Mouse (Mus musculus) heart, adult 11 months (tissue): ENCODE measurements around the gene Gm20708.
"Not testable (repeated sequence)": the region's sequence is repeated elsewhere in the genome, so short reads cannot be mapped to it uniquely, and the experiment has no call there.

ENCODE experiments used
- DNase-seq: peaks from one replicate; pipeline ENCODE4 v3.0.0; 2022

Gene Gm20708

DNA sequence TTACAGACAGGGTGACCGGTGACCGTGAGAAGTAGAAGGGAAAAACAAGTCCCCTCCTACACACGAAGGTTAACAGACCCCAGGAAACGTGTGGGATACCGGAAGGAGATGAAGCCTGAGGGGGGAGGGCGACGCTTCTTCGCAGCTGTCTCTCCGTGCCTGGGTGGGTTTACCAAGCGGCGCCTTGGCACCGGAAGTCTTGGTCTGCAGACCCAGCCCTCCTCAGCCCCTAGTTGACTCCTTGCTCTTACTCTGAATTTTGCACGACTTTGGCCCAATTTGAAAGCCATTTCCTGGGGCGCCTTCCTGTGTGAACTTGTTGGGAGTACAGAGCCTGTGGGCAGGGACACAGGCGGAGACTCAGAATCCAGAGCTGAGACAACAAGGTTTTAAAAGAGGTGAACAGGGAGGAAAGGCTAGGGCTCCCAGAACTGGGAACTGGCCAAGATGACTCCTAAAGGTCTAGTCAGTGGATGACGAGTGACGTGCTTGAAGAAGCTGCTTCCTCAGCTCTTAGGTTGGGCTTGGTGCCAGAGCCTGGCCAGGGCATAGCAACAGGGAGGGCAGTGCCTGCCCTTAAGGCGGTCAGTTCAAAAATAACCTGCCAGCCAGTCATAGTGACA lies 28.2 kb upstream of the Gm20708 start:
- DNase-seq = peak; percentile 98

DNA sequence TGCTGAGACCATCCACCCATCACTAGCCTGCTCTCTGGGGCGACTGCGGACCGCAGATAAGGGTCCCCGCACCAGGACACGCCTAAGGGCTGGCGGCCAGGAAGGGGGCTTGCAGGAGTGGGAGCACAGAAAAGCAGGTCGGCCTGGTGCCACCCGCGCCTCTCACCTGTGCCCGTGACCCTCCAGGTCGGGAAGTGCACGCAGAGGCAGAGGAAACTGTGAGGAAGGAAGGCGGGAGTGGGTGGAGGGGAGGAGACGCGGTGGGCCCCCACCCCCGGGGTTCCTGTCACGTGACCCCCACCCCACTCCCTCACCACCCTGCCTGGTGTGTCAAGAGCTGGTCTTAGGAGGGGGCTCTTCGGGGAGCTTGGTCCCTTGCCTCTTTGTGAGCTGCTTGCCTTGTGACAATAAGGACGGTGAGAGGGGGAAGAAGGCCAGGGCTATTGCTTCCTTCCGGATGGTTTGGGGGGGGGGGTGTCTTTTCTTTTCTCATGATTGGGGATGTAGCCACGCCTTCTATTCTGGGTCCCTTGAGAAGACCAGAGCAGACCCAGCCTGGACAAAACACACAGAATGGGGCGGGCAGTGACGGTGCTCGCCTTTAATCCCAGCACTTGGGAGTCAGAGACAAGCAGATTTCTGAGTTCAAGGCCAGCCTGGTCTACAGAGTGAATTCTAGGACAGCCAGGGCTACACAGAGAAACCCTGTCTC lies 27.3 kb upstream of the Gm20708 start, which contains the start of the genes Tmc8 and Tmc6:
Tmc8 (plus strand) TSS at position 84 of the 712 bp plus-strand sequence.
Tmc6 (minus strand) TSS at position 206 of the 712 bp plus-strand sequence.
- peak; percentile 99 for DNase-seq

DNA sequence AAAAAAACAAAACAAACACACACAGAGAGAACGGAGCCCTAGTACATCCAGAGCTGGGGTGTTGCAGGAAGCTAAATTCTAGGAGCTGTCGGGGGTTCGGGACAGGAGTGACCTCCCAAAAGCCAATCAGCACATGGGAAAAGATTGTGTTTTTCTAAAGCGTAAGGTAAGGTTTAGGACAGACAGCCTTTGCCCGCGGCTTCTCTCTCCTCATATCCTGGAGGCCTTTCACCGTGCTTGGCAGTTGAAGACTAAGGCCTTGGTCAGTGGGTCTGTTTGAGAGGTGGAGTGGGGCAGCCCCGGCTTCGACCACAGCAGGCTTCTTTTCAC lies 26.8 kb upstream of the Gm20708 start:
- no peak for DNase-seq

DNA sequence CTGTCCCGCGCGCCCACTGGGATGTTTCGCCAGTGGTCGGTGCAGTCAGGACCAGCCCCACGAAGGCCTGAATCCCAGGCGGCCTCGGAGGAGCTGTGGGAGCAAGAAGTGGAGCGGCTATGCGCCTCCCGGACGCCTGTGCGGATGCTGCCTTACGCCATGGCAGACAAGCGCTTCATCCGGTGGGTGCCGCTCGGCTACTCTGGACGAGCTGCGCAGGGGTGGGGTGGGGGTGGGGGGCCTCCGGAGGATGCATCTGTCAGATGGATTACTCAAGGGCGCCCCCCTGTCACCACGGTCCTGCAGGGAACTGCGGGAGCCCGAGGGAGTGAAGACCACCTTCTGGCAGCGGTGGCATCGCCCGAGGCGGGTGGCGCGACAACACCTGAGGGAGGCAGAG lies 26.4 kb upstream of the Gm20708 start:
- peak; percentile 97 for DNase-seq

DNA sequence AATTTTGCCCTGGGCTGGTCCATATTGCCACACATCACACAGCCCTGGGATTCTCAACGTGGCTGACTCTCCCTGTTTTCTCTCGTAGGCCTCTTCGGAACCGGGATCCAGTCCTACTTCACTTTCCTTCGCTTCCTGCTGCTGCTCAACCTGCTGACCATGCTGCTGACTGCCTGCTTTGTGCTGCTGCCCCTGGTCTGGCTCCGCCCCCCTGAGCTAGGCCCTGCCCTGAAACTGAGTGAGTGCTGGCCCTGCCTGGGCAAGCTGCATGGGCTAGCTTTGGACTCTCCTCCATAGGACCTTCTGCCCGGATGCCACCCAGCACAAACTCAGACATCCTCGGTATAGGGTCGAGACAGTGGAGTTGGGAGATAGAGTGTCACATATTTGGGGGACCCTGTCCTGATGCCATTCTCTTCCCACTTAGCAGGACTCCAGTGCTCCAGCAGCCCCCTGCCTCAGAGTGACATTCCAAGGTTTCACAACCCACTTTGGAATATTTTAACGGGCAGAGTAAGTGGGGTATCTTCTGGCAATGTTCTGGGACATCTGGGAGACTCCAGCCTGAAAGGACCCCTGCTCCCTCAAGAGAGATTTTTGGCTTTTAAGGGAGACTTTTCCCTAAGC lies 25.7 kb upstream of the Gm20708 start:
- DNase-seq = peak; percentile 97

DNA sequence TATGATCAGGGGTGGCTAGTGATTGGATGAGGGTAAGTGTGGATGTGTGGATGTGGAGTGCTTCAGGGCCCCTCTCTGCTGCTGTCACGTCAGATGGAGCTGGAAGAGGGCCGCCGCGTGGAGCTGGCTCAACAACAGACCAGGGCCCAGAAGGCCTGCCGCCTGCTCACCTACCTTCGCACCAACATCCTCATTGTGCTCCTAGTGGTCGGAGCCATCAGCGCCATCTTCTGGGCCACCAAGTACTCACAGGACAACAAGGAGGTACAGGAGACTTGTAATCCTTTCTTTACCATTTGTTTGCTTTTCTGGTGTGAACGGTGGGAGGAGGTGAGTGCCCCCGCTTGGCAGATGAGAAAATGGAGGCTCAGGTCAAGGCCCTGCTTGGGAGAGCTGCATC lies 23.2 kb upstream of the Gm20708 start:
- peak; percentile 95 for DNase-seq

DNA sequence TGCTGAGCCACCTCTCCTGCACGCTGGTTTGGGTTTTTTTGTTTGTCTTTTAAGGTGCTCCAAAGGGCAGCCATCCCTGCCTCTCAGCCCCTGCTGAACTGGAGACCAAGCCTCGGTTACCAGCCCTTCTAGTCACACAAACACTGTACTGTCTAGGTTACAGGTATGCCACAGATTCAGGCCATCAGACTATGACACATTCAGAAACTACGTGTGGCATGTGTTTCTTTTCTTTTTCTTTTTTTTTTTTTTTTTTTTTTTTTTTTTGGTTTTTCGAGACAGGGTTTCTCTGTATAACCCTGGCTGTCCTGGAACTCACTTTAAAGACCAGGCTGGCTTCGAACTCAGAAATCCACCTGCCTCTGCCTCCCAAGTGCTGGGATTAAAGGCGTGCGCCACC lies 21.0 kb upstream of the Gm20708 start:
- not testable (repeated sequence) for DNase-seq

DNA sequence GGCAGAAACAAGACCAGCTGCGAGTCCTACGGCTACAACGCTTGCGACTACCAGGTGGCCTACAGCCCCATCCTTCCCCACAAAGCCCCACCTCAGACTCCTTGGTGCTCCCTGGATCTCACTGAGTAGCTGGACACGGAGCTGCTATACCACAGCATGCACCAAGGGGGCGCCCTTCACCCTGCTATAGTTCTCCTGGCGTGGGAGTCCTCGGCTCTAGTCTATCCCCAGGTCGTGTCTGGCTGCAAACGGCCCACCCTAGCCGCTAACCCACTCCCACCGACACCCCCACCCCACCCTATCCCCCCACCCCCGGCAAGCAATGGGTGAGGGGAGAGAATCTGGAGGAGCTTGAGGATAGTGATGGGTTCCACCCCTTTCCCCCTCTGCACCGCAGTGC lies 19.2 kb upstream of the Gm20708 start:
- DNase-seq = peak; percentile 96

DNA sequence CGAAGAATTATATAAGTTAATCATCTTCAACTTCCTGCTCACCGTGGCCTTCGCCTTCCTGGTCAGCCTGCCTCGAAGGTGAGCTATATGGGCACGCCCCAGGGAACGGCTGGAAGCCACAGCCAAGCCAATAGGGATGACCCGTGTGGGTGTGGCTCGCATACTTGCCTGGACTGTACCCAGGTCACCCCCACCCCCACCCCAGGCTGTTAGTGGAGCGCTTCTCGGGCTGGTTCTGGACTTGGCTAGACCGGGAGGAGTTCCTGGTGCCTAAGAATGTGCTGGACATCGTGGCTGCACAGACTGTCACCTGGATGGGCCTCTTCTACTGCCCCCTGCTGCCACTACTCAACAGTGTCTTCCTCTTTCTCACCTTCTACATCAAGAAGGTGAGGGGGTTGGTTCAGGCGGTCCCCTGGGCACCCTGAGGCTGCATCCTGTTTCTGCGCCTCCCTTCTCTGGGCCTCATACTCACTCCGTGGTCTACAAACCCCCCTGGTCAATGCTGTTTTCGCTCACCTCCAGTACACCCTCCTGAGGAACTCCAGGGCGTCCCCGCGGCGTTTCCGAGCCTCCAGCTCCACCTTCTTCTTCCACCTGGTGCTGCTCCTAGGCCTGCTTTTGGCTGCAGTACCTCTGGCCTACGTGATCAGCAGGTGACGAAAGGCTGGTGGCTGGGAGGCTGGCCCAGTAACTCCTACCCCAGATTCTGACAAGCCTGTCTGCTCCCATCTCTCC lies 18.6 kb upstream of the Gm20708 start:
- DNase-seq = peak; percentile 93

DNA sequence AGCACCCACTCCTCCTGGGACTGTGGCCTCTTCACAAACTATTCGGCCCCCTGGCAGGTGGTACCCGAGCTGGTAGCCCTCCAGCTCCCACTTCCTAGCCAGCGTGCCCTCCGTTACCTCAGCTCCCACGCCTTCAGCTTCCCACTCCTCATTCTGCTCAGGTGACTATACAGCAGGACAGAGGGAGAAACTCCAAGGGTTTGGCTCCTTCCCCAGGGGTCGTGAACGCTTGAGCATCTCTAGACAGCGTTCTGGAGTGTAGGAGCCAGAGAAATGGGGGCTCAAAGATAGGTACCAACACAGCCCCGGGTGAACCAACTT lies 18.1 kb upstream of the Gm20708 start:
- peak; percentile 90 for DNase-seq

DNA sequence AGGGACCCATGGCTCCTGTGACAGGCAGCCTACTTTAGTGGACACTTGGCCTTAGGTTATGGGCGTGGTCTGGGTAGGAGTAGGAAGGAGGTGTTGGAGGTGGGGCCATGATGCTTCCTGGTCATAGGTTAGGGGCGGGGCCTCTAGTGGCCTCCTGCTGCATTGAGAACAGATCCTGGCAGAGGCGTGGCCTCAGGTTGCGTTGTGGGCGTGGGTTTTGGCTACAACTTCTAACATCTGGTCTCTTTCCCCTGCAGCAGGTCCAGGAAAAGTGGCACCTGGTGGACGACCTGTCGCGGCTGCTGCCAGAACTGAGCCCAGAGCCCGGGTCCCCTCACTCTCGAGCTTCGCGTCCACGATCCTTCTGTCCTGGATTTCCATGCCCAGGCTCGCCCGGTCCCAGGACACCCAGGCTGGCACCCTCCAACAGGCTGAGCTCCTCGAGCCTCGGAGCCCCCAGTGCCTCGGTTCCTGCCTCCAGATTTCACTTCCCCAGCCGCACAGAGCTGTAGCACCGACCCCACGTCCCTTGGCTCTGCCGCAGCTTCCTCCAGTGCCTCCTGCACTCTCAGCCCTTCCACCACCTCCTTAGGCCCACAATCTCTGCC lies 17.1 kb upstream of the Gm20708 start:
- peak; percentile 96 for DNase-seq

DNA sequence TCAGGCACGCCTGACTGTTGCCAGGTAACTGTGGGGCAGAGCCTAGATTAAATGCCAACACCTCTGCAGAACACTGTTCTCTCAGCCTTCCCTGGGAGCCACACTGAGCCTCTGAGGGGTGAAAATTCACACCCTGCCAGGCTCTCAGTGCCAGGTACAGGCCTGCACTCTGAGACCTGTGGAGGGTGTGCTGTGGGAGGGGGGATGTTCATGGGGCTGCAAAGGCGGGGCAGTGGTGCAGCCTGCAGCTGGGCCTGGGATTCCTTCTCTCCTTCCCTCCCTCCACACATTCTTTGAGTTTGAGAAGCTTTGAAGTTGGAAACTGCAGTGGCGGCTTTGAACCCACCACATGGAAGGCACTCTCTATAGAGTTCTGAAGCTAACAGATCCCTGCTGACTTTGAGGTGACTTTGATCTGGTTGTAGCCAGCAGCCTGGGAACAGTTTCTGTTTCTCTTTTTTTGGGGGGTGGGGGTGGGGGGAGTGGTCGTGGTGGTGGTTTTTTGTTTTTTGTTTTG lies 15.4 kb upstream of the Gm20708 start:
- DNase-seq = no peak

DNA sequence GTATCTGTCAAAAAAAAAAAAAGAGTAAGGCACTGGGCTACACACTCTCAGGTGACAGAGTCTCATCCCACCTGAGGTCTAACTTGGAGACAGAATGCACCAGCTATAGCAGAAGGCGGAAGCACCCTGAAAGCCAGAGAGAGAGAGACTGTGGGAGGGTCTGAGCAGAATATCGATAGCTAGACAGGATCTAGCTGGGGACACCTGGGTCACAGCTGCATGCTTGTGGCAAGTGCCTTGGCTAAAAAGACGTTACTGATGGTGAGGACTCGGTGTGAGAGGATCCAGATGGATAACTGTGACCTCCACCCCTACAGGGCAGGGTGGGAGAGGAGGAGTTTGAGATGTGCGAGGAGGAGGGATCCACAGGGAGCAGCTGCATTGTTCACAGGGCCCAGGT lies 12.5 kb upstream of the Gm20708 start:
- no peak for DNase-seq

DNA sequence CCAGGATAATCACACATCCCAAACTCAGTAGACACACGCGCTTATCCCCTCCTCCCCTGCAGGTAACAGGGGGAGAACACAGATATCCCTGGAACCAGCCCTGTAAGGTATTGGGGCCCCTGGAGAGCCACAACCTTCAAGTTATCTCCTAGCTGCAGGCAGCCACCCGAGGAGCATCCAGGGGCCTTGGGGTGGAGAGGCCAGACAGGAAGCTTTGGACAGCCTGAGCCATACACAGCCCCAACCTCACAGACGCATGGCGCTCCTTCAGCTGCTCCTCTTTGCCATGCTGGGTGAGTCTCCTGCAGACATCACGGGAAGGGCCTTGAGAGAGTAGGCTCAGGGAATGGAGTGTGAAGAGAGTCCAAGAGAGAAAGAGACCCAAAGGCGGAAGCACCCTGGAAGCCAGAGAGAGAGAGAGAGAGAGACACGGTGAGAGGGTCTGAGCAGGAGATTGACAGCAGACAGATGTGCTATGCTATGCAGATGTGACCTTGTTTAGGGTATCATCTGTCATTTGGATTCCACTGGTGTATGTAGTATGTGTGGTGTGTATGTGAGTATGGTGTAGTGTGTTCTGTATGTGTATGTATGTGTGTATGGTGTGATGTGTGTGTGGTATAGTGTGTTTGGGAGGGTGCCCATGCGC lies 11.8 kb upstream of the Gm20708 start, which contains the start of gene 6030468B19Rik:
6030468B19Rik (plus strand) TSS at position 150 of the 649 bp plus-strand sequence.
- DNase-seq = no peak

DNA sequence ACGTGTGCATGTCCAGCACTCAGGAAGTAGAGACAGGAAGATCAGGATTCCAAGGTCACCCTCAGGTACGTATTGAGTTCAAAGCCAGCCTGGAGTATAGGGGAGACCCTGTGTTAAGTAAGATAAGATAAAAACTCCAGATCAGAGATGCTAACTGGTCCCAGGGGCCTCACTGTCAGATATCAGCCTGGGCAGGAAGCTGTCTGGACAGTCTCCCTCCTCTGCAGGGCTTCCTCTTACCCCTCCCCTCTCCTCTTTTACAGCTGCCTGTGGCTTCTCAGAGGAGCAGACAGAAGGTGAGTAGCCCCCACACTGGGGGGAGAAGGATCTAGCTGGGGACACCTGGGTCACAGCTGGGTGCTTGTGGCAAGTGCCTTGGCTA lies 11.3 kb upstream of the Gm20708 start:
- DNase-seq = no peak

DNA sequence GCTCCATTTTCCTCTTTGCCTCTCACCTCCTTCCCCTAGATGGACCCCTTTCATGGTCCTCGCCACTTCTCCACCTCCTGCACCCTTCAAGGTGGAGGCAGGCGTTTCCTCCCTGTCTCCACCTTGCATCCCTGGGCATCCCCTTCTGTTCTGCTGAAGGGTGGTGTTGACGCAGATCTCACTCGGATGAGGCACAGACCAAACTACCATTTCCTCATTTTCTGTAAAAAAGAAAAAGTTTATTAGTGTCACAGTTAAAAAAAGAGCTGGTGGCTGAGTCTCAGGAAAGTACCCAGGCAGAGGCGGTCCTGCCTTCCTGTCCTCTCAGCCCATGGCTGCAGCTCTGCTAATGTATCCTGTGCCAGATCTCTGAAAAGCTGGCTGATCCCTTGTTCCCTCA lies 10.3 kb upstream of the Gm20708 start:
- DNase-seq = peak; percentile 88

DNA sequence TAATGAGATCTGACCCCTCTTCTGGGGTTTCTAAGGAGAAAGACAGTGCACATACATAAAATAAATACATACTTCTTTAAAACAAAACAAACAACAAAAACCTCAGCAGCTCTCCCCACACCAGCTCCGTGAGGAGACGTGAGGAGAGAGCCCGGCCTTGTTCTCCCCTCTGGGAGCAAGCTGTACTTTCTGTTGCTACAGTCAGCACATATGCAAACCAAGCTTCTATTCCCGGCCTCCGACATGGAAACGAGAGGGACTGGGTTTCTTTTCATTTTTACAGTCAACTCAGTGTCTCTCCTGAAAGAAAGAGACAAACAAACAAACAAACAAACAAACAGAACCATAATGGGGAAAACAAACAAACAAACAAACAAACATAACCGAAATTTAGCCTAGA lies 9.4 kb upstream of the Gm20708 start:
- DNase-seq = no peak

DNA sequence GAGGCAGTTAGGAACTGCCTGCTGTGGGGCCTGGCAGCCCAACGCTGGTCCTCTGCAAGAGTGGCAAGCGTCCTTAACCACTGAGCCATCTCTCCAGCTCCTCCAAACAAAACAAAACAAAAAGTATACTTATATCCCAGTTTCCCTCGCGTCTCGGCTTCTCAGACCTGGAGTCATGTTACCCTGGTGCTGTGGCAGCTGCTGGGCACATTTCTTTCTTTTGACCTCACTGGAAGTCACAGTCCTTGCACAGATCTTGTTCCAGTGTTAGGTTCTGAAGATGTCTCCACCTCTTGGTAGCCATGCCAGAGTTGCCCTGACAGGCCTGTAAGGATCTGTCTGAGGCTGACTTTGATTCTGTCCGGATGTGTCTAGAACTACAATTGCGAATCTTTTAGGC lies 7.8 kb upstream of the Gm20708 start:
- no peak for DNase-seq

DNA sequence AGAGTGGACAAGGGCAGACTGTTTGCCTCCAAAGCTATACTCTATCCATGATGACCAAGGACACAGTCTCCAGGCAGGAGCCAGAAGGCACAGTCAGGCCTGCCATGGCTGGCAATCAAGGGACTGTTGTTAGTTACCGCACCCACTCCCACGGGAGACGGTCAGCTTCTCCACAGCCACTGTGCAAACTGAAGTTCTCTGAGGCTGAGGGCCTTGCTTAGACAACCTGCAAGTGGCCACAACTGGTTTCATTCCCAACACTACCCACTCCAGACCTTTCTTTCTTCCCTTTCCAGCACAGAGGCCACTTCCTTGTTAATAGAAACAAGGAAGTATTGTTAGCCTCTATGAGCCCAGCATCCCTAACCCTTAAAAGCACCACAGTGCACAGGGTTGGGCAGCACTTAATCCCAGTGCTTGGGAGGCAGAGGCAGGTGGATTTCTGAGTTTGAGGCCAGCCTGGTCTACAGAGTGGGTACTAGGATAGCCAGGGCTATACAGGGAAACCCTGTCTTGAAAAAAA lies 6.2 kb upstream of the Gm20708 start:
- peak; percentile 92 for DNase-seq

DNA sequence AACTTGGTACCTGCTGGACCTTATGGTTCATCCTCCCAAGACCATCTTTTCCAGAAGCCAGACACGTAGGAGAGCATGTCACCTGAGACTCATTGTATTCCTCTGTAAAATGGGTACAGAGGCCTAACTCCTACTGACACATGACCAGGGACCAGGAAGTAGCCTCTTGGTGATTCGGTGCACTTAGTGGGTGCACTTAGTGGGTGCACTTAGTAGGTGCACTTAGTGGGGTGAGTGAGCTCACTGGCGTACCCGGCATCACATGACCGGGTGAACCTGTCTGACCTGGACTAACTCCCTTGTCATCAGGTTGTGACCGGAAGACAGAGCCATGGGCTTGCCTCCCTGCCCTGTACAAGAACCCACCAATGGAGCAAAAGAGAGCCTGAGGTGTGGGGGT lies 2.7 kb upstream of the Gm20708 start:
- DNase-seq = no peak

DNA sequence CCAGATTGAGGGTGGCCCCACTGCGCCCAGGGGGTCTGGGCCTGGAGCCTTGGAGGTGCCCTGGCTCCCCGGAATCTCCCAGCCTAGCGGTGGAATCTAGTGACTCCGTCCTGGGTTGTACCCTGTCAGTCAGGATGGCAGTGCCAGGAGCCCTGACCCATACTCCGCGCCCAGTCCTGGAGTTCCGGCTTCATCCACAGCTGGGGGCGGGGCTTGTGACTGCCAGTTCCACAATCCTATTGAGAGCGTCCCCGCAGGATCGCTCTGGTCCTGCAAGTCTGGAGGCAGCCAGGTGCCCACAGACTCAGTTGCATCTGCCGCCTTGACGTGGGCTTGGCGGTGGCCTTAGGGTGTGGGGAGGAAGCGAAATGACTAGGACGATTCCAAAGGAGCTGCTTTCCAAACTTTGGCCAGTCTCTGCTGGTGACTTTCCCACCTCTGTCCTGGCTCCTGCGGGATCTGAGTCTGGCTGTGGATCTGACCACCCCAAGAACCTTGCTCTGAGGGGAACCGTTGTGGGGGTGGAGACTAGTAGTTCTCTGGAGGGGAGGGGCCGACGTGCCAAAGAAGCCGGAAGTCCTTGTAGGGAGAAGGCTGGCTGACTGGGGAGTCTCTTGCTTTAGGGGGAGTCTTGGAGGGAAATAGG lies 1.1 kb downstream of the Gm20708 start:
- peak; percentile 99 for DNase-seq

DNA sequence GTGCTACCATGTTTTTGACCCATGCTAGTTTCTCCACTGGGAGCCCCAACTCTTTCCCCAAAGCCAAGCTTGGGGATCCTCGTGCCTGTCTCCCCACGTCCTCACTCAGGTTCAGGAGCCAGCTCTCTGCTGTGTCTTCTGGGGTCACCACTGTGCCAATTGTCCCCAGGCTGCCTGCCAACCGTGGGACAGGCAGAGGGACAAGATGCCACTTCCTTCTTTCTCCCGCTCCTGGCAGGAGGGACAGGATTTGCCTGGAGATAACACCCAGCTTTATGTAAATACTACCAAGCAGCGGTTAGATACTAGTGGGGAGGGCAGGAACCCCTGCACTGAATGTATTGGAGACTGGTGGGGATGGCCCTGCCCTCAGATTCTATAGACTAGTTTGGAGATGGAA lies 4.4 kb downstream of the Gm20708 start:
- DNase-seq = peak; percentile 93
